Mouse (Mus musculus) liver, adult 10 weeks (tissue): ENCODE results near the gene Tescl. TPM values are rescaled to one million over a fixed set of nuclear protein-coding genes. Genes with fewer than 3 reads are reported as not detected.

Experiments used
- polyA plus RNA-seq: library from polyadenylated mRNA; stranded (reverse); fragments of 350-450 nt; fragmentation: Illumina TruSeq; extraction: RNeasy Lipid Tissue Mini Kit (QIAGEN cat#74804); gene quantifications from one replicate; pipeline ENCODE4 v1.2.3, GENCODE M21; 2014; ENCODE audit warnings: low read depth, low replicate concordance

The Tescl gene
- not detected for polyA plus RNA-seq

GRCm38 (mm10) chr7:24333304-24333986, at the start of gene Tescl:
Gene Tescl (minus strand): TSS chr7:24333936.

GRCm38 (mm10) chr7:24369731-24370541, 36.2 kb upstream of the Tescl start, which contains the start of gene Kcnn4:
Gene Kcnn4 (plus strand): TSS chr7:24370263.

GRCm38 (mm10) chr7:24348896-24349295, 15.2 kb upstream of the Tescl start, which contains the start of gene Lypd5:
Gene Lypd5 (plus strand): TSS chr7:24349196.

GRCm38 (mm10) chr7:24316567-24317092, 17.1 kb downstream of the Tescl start, which contains the start of gene Zfp94:
Gene Zfp94 (minus strand): TSS chr7:24316666.

GRCm38 (mm10) chr7:24300771-24301282, 32.9 kb downstream of the Tescl start, which contains the start of gene Zfp61:
Gene Zfp61 (minus strand): TSS chr7:24301232.

Other genes with a start within 250 kb of the Tescl start
- 0.77 TPM for gene Zfp112, start 221.6 kb downstream of the Tescl start, polyA plus RNA-seq
- 3.6 TPM for gene Zfp235, start 199.8 kb downstream of the Tescl start, polyA plus RNA-seq
- 0.11 TPM for gene Zfp114, start 158.9 kb downstream of the Tescl start, polyA plus RNA-seq
- gene Zfp111, start 122.5 kb downstream of the Tescl start, polyA plus RNA-seq = 1.5 TPM
- gene Zfp109, start 96.4 kb downstream of the Tescl start, polyA plus RNA-seq = 1.2 TPM
- gene Zfp108, start 79.1 kb downstream of the Tescl start, polyA plus RNA-seq = 1.1 TPM
- gene Zfp93, start 63.5 kb downstream of the Tescl start, polyA plus RNA-seq = 1.4 TPM
- not detected for gene Zfp61, start 32.7 kb downstream of the Tescl start, polyA plus RNA-seq
- 0.87 TPM for gene Zfp94, start 17.3 kb downstream of the Tescl start, polyA plus RNA-seq
- not detected for gene Lypd5, start 15.3 kb upstream of the Tescl start, polyA plus RNA-seq
- gene Kcnn4, start 36.3 kb upstream of the Tescl start, polyA plus RNA-seq = not detected
- gene Smg9, start 65.7 kb upstream of the Tescl start, polyA plus RNA-seq = 0.21 TPM
- not detected for gene Irgc1, start 118.4 kb upstream of the Tescl start, polyA plus RNA-seq
- gene Plaur, start 128.5 kb upstream of the Tescl start, polyA plus RNA-seq = not detected
- gene Cadm4, start 148.1 kb upstream of the Tescl start, polyA plus RNA-seq = 0.34 TPM
- not detected for gene Zfp428, start 173.1 kb upstream of the Tescl start, polyA plus RNA-seq
- gene AC161166.1, start 178.5 kb upstream of the Tescl start, polyA plus RNA-seq = not detected
- 3.8 TPM for gene Irgq, start 196.8 kb upstream of the Tescl start, polyA plus RNA-seq
- not detected for gene Pinlyp, start 212.2 kb upstream of the Tescl start, polyA plus RNA-seq
- 0.74 TPM for gene Xrcc1, start 212.4 kb upstream of the Tescl start, polyA plus RNA-seq